Mouse (Mus musculus): ENCODE measurements at regions not wholly inside any gene's neighbourhood (a gene's known extent, or its start where the extent isn't known, plus 50 kb on each side); places are given as distances from the start of the nearest gene placed in this dataset.

- no peak for DNase-seq (ENCODE audit: low spot score in 2 of 2)
These were observed 238.9 kb upstream of the Pcdh9 start for GRCm38 (mm10) chr14:94129421-94129820.

GRCm38 (mm10) chr14:94123575-94123974 lies 233.1 kb upstream of the Pcdh9 start:
- DNase-seq (ENCODE audit: low spot score in 2 of 2): no peak

- DNase-seq (ENCODE audit: low spot score in 2 of 2): peak in 1 of 2 experiments; percentile 27
These were observed 208.4 kb upstream of the Pcdh9 start for GRCm38 (mm10) chr14:94098856-94099255.

- DNase-seq (ENCODE audit: low spot score in 2 of 2): no peak
These were observed 203.5 kb upstream of the Pcdh9 start for GRCm38 (mm10) chr14:94093989-94094388.

Data from layer of hippocampus, adult 18-20 months (tissue).